Mouse (Mus musculus) kidney, postnatal 0 days (tissue): Measurements from ENCODE around the gene Sobp. TPM values are rescaled to one million over a fixed set of nuclear protein-coding genes. Genes with fewer than 3 reads are reported as not detected.

Experiments
- ATAC-seq: fragments of 200-750 bp; cut with Nextera tagmentation; replicated peaks from 2 replicates; pipeline ENCODE4 v1.8.0; 2017; ENCODE audit warnings: low read depth, moderate number of reproducible peaks, moderate TSS enrichment, moderate library complexity; ENCODE audit not compliant: low FRiP score
- DNase-seq: peaks from one replicate; pipeline ENCODE4 v3.0.0-alpha.2; 2016; ENCODE audit warnings: low spot score
- H3K27ac ChIP-seq: fragments of 300-500 bp; sonication (generic); 2 replicates; pipeline ENCODE4 v1.5.1; 2014; ENCODE audit warnings: mild to moderate bottlenecking
- H3K27me3 ChIP-seq: fragments of 300-500 bp; sonication (generic); 2 replicates; pipeline ENCODE4 v1.6.1; 2014; ENCODE audit warnings: low read length, mixed read lengths; ENCODE audit not compliant: insufficient read depth
- H3K36me3 ChIP-seq: fragments of 300-500 bp; sonication (generic); 2 replicates; pipeline ENCODE4 v1.6.1; 2014; ENCODE audit warnings: low read length, mixed read lengths; ENCODE audit not compliant: insufficient read depth
- H3K4me1 ChIP-seq: fragments of 300-500 bp; sonication (generic); replicated peaks from 2 replicates; pipeline ENCODE4 v1.6.1; 2014; ENCODE audit warnings: antibody characterized with exemption, low read length, mixed read lengths; ENCODE audit not compliant: insufficient read depth
- H3K4me2 ChIP-seq: fragments of 300-500 bp; sonication (generic); 2 replicates; pipeline ENCODE4 v1.6.1; 2014; ENCODE audit warnings: mild to moderate bottlenecking, low read length, moderate library complexity, mixed read lengths
- H3K4me3 ChIP-seq: fragments of 300-500 bp; sonication (generic); replicated peaks from 2 replicates; pipeline ENCODE4 v1.5.1; 2014; ENCODE audit warnings: low read depth, low read length
- H3K9ac ChIP-seq: fragments of 300-500 bp; sonication (generic); 2 replicates; pipeline ENCODE4 v1.6.1; 2014; ENCODE audit warnings: low read depth, low read length
- H3K9me3 ChIP-seq: fragments of 300-500 bp; sonication (generic); replicated peaks from 2 replicates; pipeline ENCODE4 v1.6.1; 2016; ENCODE audit warnings: low read length, inconsistent platforms, mixed read lengths
- CTCF ChIP-seq: IDR thresholded peaks from 2 replicates; pipeline ENCODE4 v1.5.1; 2016; ENCODE audit warnings: antibody characterized with exemption, low read depth, mild to moderate bottlenecking, moderate library complexity
- WGBS: fragments of 180-500 bp; shearing (Covaris S2); extraction: QIAGEN DNeasy Blood & Tissue Kit; methylation state at CpG from one replicate; pipeline ENCODE4 v1.1.7; 2014; 5-methylcytosine and 5-hydroxymethylcytosine counted together
- polyA plus RNA-seq: library from polyadenylated mRNA; unstranded; fragments of >200 nt; fragmentation: Nextera tagmentation; extraction: Ambion mirVana; gene quantifications from 2 replicates; pipeline ENCODE4 v1.2.1, GENCODE M21; 2015

The Sobp gene
- polyA plus RNA-seq, 1 experiment from 2014 or later = 1.2 TPM

DNA sequence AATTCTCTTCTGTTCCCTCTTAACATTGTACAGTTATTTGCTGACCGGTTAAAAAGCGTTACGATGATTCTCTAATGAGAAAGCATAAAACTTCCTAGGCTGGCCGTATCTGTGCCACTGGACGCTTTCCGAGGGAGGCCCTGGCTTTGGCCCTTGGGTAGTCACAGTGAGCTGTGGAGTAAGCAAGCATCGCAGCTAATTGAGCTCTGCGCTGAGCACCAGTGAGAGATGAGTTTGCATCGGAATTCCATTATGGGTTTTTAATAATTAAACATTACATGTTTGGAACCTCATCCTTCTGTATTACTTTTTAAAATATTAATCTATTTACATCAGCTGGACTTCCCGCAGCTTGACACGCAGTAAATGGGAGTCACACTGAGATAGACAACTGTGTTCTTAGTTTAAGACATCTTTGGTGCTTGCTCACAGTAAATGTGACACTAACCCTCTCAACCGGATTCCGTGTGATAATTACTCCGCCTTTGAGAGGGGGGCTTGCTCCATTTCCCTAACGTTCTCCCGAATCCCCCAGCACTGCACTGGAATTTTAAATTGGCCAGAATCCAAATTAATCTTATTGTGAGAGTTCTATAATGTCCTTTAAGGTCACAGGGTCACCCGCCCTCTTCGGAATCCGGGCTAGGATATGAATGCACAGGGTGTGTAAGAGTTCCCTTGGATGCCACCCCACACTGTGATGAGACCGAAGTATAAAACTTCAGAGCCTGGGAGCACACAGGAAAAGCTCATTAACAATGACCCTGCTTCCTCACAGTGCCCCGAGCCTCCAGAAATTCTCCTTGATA is 137.5 kb downstream of the Sobp start:
- DNase-seq (no peak), ATAC-seq (no peak; the same call in 1 of the 2 replicates)
- H3K27ac ChIP-seq = no peak overlapping the region
- H3K4me3 ChIP-seq = no peak overlapping the region
- H3K27me3 ChIP-seq = no peaks in the 10 kb centered on the region
- no peak for TF ChIP-seq CTCF
- H3K4me2 ChIP-seq = no peak overlapping the region
- no peaks in the 10 kb centered on the region for H3K4me1 ChIP-seq
- no peaks in the 10 kb centered on the region for H3K36me3 ChIP-seq
- no peak overlapping the region for H3K9ac ChIP-seq
- whole genome bisulfite sequencing = 59% methylated on average over 21 of the region's 21 CpGs
- no peaks in the 10 kb centered on the region for H3K9me3 ChIP-seq

DNA sequence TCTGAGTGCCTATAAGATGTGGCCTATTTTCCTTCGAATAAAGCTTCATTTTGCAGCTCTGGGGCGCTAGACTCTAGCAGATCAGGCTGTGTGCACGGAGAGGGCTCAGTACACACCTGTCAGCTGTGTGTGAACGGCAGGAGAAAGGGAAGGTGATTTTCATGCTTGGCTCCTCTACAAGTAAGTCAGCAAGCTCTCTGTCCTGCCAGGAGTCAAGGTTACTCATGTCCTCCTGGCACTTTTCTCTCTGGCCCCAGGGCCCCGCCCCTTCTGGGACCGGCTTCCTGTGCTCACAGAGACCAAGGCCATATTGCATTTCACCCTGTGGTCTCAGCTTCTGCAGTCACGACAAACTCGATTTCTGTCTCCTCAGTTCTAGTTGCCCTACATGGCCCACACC is 138.8 kb downstream of the Sobp start:
- no peaks in the 10 kb centered on the region for H3K9me3 ChIP-seq
- no peak overlapping the region; the same call in 1 of the 2 replicates for H3K27ac ChIP-seq
- peak; percentile 53 for DNase-seq
- H3K4me2 ChIP-seq = no peak overlapping the region
- no peak for TF ChIP-seq CTCF
- ATAC-seq = no peak
- 42% methylated on average over 8 of the region's 8 CpGs for WGBS
- no peaks in the 10 kb centered on the region for H3K4me1 ChIP-seq
- no peaks in the 10 kb centered on the region for H3K27me3 ChIP-seq
- H3K9ac ChIP-seq = no peak overlapping the region
- H3K36me3 ChIP-seq = no peaks in the 10 kb centered on the region
- no peak overlapping the region for H3K4me3 ChIP-seq

DNA sequence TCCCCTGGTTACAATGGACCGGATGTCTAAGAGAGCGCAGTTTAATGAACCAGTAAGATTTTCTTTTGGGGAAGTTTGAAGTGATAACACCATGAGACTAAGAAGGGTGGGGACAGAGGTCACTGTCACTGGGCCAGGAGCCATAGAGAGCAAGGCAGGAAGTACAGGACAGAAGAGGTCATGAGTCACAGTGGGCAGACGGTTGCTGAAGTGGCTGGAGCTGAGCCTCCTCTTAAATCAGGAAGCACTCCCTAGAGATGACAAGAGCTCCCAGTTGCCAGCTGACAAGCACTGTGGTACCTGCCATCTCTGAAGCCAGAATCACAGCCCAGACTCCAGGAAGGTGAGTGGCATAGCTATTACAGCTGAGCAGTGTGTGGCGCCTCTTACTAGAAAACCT is 139.5 kb downstream of the Sobp start:
- H3K27ac ChIP-seq = no peak overlapping the region
- H3K4me3 ChIP-seq = no peak overlapping the region
- H3K4me1 ChIP-seq = no peaks in the 10 kb centered on the region
- TF ChIP-seq CTCF = no peak
- ATAC-seq (no peak), DNase-seq (peak; percentile 44)
- no peaks in the 10 kb centered on the region for H3K36me3 ChIP-seq
- H3K9me3 ChIP-seq = no peaks in the 10 kb centered on the region
- H3K27me3 ChIP-seq = no peaks in the 10 kb centered on the region
- no peak overlapping the region for H3K9ac ChIP-seq
- H3K4me2 ChIP-seq = no peak overlapping the region
- 50% methylated on average over 4 of the region's 4 CpGs for WGBS

- TF ChIP-seq CTCF = no peak
- H3K9ac ChIP-seq = no peak overlapping the region
- no peaks in the 10 kb centered on the region for H3K4me1 ChIP-seq
- H3K9me3 ChIP-seq = no peaks in the 10 kb centered on the region
- no peak for DNase-seq
- no peak overlapping the region for H3K27ac ChIP-seq
- 81% methylated on average over 15 of the region's 15 CpGs for WGBS
- H3K27me3 ChIP-seq = no peaks in the 10 kb centered on the region
- H3K36me3 ChIP-seq = no peaks in the 10 kb centered on the region
- H3K4me2 ChIP-seq = no peak overlapping the region
- H3K4me3 ChIP-seq = no peak overlapping the region
- ATAC-seq = no peak
These were observed 140.7 kb downstream of the Sobp start for GRCm38 (mm10) chr10:43033481-43034248.

DNA sequence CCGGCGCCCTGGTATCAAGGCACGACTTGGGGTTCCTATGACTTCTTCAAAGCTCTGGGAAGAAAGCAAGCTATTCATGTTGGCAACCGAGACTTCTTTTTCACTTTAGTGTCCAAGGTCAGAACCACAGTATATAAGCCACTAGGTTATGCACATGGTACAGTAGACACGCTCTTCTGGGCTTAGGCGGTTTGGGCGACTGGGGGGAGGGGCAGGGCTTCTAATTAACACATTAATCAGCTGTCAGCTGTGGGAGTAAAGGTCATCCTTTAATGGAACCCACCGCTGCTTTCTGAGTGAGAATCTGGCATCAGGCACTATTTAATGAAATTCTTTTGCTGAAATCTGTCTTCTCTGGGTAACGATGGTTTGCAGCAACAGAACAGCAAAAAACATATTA is 147.3 kb downstream of the Sobp start:
- H3K4me3 ChIP-seq = no peak overlapping the region
- H3K4me1 ChIP-seq = peaks cover 3% of the 10 kb centered on the region; the same call in 1 of the 2 replicates
- H3K9me3 ChIP-seq = no peaks in the 10 kb centered on the region
- no peak for TF ChIP-seq CTCF
- peak; percentile 50; the same call in 1 of the 2 replicates for ATAC-seq
- H3K27ac ChIP-seq = no peak overlapping the region
- H3K36me3 ChIP-seq = no peaks in the 10 kb centered on the region
- H3K4me2 ChIP-seq = no peak overlapping the region
- WGBS = 32% methylated on average over 9 of the region's 9 CpGs
- peaks cover 4% of the 10 kb centered on the region; the same call in 1 of the 2 replicates for H3K27me3 ChIP-seq
- no peak overlapping the region for H3K9ac ChIP-seq
- peak; percentile 24 for DNase-seq

DNA sequence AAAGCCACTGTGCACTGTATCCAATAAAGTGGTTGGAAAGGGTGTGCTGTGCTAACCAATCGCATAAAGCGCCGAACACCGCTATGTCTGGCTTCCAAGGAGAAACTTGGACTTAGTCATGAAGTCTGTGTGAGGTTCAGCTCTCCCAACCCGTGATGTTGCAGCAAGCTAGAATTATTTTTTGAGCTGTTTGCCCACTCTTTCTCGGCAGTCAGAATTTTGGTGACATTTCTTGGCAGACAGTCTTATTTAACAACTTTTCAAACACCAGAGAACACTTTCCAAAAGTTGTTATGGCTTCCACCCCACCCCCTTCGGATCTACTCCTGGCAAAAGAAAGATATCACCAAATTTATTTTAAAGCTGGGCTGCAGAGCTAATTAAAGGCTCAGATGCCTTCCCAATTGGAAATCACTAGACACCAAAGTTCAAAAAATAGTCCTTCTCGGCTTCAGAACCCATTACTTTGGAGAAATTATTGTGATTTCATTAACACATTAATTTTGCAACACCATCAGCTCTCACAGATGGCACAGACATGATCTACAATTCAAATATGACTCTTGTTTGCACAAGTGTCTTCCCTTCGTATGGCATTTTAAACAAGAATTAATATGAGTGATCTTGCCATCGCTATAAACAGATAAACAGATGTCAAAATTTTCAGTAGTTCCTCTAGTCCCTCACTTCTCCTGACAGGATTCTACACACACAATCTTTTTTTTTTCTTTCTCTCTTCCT is 150.7 kb downstream of the Sobp start:
- no peak overlapping the region for H3K9ac ChIP-seq
- DNase-seq (no peak), ATAC-seq (no peak)
- peaks cover 18% of the 10 kb centered on the region for H3K27me3 ChIP-seq
- no peak for TF ChIP-seq CTCF
- H3K27ac ChIP-seq = no peak overlapping the region
- no peak overlapping the region for H3K4me3 ChIP-seq
- H3K9me3 ChIP-seq = no peaks in the 10 kb centered on the region
- H3K4me2 ChIP-seq = no peak overlapping the region
- no peaks in the 10 kb centered on the region for H3K36me3 ChIP-seq
- WGBS = 83% methylated on average over 10 of the region's 10 CpGs
- H3K4me1 ChIP-seq = peaks cover 10% of the 10 kb centered on the region; the same call in 1 of the 2 replicates
